Mouse (Mus musculus): Measurements from ENCODE around the gene Olfr963. TPM values are rescaled to one million over a fixed set of nuclear protein-coding genes. Genes with fewer than 3 reads are reported as not detected.
"Not testable (repeated sequence)": the region's sequence is repeated elsewhere in the genome, so short reads cannot be mapped to it uniquely, and the experiment has no call there.

The Olfr963 gene
- polyA plus RNA-seq, 1 experiment from 2014 or later = not detected

DNA sequence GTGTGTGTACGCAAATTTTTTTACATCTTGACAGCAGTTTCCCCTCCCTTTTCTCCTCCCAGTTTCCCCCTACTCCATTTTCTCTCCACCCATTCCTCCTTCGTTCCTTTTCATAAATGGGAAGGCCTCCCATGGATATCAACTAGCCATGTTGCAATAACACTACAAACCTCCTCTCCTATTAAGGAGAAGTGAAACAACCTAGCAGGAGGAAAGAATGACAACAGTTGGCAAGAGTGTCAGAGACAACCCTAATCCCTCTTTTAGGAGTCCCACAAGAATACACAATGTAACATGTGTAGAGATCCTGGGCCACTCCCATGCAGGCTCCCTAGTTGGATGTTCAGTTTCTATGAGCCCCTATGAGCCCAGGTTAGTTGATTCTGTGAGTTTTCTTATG, 7.8 kb downstream of the Olfr963 start:
- no peak overlapping the region for H3K4me3 ChIP-seq (ENCODE audit: low read length)
- no peaks in the 10 kb centered on the region for H3K4me1 ChIP-seq (ENCODE audit: insufficient read depth, low read length)
- H3K27me3 ChIP-seq (ENCODE audit: insufficient read depth, low read length) = no peaks in the 10 kb centered on the region
- ATAC-seq (ENCODE audit: low FRiP score, low TSS enrichment) = no peak
- no peaks in the 10 kb centered on the region for H3K9me3 ChIP-seq (ENCODE audit: low read length)
- no peak overlapping the region for H3K4me2 ChIP-seq (replicated peaks; ENCODE audit: low read depth, low read length)
- WGBS = 83% methylated on average over 2 of the region's 2 CpGs
- H3K27ac ChIP-seq (ENCODE audit: low read length) = no peak overlapping the region
- no peaks in the 10 kb centered on the region for H3K36me3 ChIP-seq (ENCODE audit: insufficient read depth, low read length)
- H3K9ac ChIP-seq (replicated peaks; ENCODE audit: low read length) = no peak overlapping the region

DNA sequence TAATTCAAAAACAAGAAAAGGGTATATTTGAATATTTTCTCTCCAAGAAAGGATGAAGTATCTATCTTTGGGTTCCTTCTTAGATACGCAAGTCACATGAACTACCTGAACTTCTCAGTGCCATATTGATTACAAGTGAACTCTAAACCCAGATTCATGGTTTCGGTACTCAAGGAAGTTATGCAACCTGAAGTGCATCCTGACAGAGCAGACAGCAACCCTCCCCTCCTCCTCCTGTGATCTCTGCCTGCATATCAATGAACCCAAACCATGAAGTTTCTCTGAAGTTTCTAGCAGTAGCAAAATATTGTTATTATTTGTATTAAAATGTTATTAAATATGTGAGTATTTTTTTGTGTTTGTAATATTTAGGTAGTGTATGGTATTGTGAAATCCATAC, 11.6 kb downstream of the Olfr963 start:
- no peak overlapping the region for H3K9ac ChIP-seq (replicated peaks; ENCODE audit: low read length)
- H3K9me3 ChIP-seq (ENCODE audit: low read length) = no peaks in the 10 kb centered on the region
- H3K27ac ChIP-seq (ENCODE audit: low read length) = no peak overlapping the region
- H3K36me3 ChIP-seq (ENCODE audit: insufficient read depth, low read length) = no peaks in the 10 kb centered on the region
- H3K4me2 ChIP-seq (replicated peaks; ENCODE audit: low read depth, low read length) = no peak overlapping the region
- H3K4me3 ChIP-seq (ENCODE audit: low read length) = no peak overlapping the region
- ATAC-seq (ENCODE audit: low FRiP score, low TSS enrichment) = no peak
- 94% methylated on average over 2 of the region's 2 CpGs for WGBS
- H3K4me1 ChIP-seq (ENCODE audit: insufficient read depth, low read length) = no peaks in the 10 kb centered on the region
- H3K27me3 ChIP-seq (ENCODE audit: insufficient read depth, low read length) = no peaks in the 10 kb centered on the region

DNA sequence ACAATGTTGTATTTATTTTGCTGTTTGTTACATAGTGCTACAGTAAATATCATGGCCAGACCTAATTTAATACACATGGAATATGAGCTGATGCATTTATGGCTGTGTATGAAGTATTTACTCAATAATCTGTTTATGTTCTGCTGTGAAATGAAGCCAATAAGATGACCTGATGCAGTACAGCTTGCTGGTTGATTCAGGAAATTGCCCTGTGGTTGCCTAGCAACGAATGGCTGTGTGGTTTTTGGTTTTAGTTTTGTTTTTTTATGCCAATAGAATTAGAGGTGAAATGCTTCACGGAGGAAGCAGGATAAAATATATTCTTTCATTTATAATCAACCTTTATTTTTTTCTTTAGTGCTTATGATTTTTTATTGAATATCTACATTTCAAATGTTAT, 12.3 kb downstream of the Olfr963 start:
- WGBS = 73% methylated on average over 2 of the region's 2 CpGs
- H3K4me2 ChIP-seq (replicated peaks; ENCODE audit: low read depth, low read length) = no peak overlapping the region
- H3K9ac ChIP-seq (replicated peaks; ENCODE audit: low read length) = no peak overlapping the region
- no peaks in the 10 kb centered on the region for H3K36me3 ChIP-seq (ENCODE audit: insufficient read depth, low read length)
- no peaks in the 10 kb centered on the region for H3K4me1 ChIP-seq (ENCODE audit: insufficient read depth, low read length)
- H3K27ac ChIP-seq (ENCODE audit: low read length) = no peak overlapping the region
- H3K9me3 ChIP-seq (ENCODE audit: low read length) = no peaks in the 10 kb centered on the region
- ATAC-seq (ENCODE audit: low FRiP score, low TSS enrichment) = no peak
- H3K4me3 ChIP-seq (ENCODE audit: low read length) = no peak overlapping the region
- H3K27me3 ChIP-seq (ENCODE audit: insufficient read depth, low read length) = no peaks in the 10 kb centered on the region

DNA sequence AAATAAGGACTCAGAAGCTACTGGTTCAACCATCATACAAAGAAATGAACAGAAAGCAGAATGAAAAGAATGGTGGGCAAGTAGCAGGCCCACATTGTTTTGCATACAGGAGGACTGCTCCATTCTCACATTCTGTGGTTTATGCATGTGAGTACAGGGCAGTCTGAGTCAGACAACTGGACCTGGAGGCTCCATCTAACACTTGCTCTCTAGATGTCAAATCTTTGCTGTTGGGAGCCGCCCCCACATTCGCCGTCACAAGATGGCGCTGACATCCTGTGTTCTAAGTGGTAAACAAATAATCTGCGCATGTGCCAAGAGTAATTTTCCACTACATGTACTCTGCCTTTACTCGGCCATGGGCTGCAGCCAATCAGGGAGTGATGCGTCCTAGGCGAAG, 34.1 kb downstream of the Olfr963 start:
- H3K9ac ChIP-seq (replicated peaks; ENCODE audit: low read length); ATAC-seq (ENCODE audit: low FRiP score, low TSS enrichment); H3K9me3 ChIP-seq (ENCODE audit: low read length); H3K27me3 ChIP-seq (ENCODE audit: insufficient read depth, low read length); H3K4me3 ChIP-seq (ENCODE audit: low read length); H3K27ac ChIP-seq (ENCODE audit: low read length); H3K4me2 ChIP-seq (replicated peaks; ENCODE audit: low read depth, low read length); H3K36me3 ChIP-seq (ENCODE audit: insufficient read depth, low read length); H3K4me1 ChIP-seq (ENCODE audit: insufficient read depth, low read length): not testable (repeated sequence)
- WGBS = 90% methylated on average over 8 of the region's 8 CpGs

DNA sequence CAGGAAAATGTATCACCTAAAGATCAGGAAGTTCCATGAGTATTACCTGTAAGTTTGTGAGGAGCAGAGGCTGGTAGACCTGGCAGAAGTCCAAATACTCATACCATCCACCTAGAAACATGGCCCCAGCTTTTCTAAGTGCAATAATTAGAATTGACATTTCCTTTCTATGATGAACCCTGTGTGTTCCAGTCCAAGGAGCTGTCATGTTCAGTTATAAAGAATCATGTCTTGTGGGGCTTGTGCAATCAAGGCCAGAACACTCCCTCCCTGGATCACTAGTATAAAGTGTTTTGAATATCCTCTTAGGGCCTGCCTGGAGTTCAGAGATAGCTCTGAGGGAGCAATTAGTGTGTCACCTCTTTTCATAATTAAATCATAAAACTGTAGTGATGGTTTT, 40.0 kb downstream of the Olfr963 start, which contains the start of gene Olfr149:
Olfr149 (minus strand) TSS at position 101 of the 400 bp plus-strand sequence.
- no peaks in the 10 kb centered on the region for H3K4me1 ChIP-seq (ENCODE audit: insufficient read depth, low read length)
- no peak within 1 kb of the TSS for H3K4me3 ChIP-seq (ENCODE audit: low read length)
- no peaks in the 10 kb centered on the region for H3K9me3 ChIP-seq (ENCODE audit: low read length)
- no peak for ATAC-seq (ENCODE audit: low FRiP score, low TSS enrichment)
- no peaks in the 10 kb centered on the region for H3K27me3 ChIP-seq (ENCODE audit: insufficient read depth, low read length)
- no peak within 1 kb of the TSS for H3K27ac ChIP-seq (ENCODE audit: low read length)
- no peak within 1 kb of the TSS for H3K4me2 ChIP-seq (replicated peaks; ENCODE audit: low read depth, low read length)
- H3K36me3 ChIP-seq (ENCODE audit: insufficient read depth, low read length) = no peaks in the 10 kb centered on the region
- H3K9ac ChIP-seq (replicated peaks; ENCODE audit: low read length) = no peak within 1 kb of the TSS

DNA sequence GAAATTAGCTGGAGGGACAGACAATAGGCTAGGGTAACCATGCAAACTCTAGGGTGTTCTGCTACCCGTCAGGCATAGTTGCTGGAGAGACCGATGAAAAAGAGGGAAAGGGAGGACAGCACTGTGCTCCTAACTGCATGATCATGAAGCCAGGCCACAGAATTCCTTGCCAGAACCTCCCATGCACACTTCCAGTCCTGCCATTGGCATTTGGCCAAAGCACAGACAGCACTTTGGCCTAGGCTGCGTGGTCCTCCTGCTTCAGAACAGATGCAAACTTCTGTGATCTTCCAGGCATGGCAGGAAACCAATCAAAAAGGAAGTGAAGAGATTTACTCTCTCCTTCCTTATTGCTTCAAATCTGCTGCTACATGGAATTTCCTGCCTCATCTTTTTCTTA, 42.0 kb downstream of the Olfr963 start:
- Histone ChIP-seq H3K4me3 (ENCODE audit: low read length) (no peak overlapping the region), H3K4me1 (ENCODE audit: insufficient read depth, low read length) (no peaks in the 10 kb centered on the region), H3K4me2 (replicated peaks; ENCODE audit: low read depth, low read length) (no peak overlapping the region), H3K27ac (ENCODE audit: low read length) (no peak overlapping the region), H3K9ac (replicated peaks; ENCODE audit: low read length) (no peak overlapping the region), H3K27me3 (ENCODE audit: insufficient read depth, low read length) (no peaks in the 10 kb centered on the region), H3K36me3 (ENCODE audit: insufficient read depth, low read length) (no peaks in the 10 kb centered on the region), H3K9me3 (ENCODE audit: low read length) (no peaks in the 10 kb centered on the region)
- WGBS = 36% methylated on average over 3 of the region's 3 CpGs
- ATAC-seq (ENCODE audit: low FRiP score, low TSS enrichment) = peak; percentile 79; the same call in 1 of the 2 replicates

DNA sequence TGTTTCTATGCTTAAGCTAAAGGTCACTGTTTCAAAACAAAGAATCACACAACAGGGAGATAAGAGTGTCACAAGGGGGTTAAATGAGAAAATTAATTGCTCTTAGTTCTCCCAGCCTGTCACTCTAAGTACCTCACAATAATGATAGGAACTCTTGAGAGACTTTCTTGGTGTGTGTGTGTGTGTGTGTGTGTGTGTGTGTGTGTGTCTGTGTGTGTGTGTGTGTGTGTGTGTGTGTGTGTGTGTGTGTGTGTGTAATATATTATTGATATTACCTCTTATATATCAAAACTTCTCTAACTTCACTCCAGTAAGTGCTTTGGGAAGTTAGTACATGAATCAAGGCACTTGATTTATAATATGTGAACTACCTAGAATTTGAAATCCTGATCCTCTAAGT, 44.0 kb downstream of the Olfr963 start, which contains the start of gene Olfr965:
Olfr965 (plus strand) TSS at position 301 of the 400 bp plus-strand sequence.
- Histone ChIP-seq H3K9ac (replicated peaks; ENCODE audit: low read length) (no peak within 1 kb of the TSS), H3K36me3 (ENCODE audit: insufficient read depth, low read length) (no peaks in the 10 kb centered on the region), H3K4me2 (replicated peaks; ENCODE audit: low read depth, low read length) (no peak within 1 kb of the TSS), H3K27ac (ENCODE audit: low read length) (no peak within 1 kb of the TSS), H3K9me3 (ENCODE audit: low read length) (no peaks in the 10 kb centered on the region), H3K4me3 (ENCODE audit: low read length) (no peak within 1 kb of the TSS), H3K27me3 (ENCODE audit: insufficient read depth, low read length) (no peaks in the 10 kb centered on the region), H3K4me1 (ENCODE audit: insufficient read depth, low read length) (no peaks in the 10 kb centered on the region)
- ATAC-seq (ENCODE audit: low FRiP score, low TSS enrichment) = no peak

Other genes starting within 250 kb of the Olfr963 start
- gene Olfr952, start 240.1 kb upstream of the Olfr963 start, polyA plus RNA-seq (2015; fragmentation: Nextera tagmentation; extraction: Ambion mirVana) = not detected in 2 replicates
- not detected in 2 replicates for gene Olfr954, start 210.5 kb upstream of the Olfr963 start, polyA plus RNA-seq (2015; fragmentation: Nextera tagmentation; extraction: Ambion mirVana)
- not detected in 2 replicates for gene Olfr955, start 195.3 kb upstream of the Olfr963 start, polyA plus RNA-seq (2015; fragmentation: Nextera tagmentation; extraction: Ambion mirVana)
- not detected in 2 replicates for gene Olfr44, start 173.2 kb upstream of the Olfr963 start, polyA plus RNA-seq (2015; fragmentation: Nextera tagmentation; extraction: Ambion mirVana)
- gene Olfr957, start 151.4 kb upstream of the Olfr963 start, polyA plus RNA-seq (2015; fragmentation: Nextera tagmentation; extraction: Ambion mirVana) = not detected in 2 replicates
- not detected in 2 replicates for gene Olfr958, start 113.2 kb upstream of the Olfr963 start, polyA plus RNA-seq (2015; fragmentation: Nextera tagmentation; extraction: Ambion mirVana)
- not detected in 2 replicates for gene Olfr959, start 91.6 kb upstream of the Olfr963 start, polyA plus RNA-seq (2015; fragmentation: Nextera tagmentation; extraction: Ambion mirVana)
- gene AW551984, start 62.8 kb upstream of the Olfr963 start, polyA plus RNA-seq (2015; fragmentation: Nextera tagmentation; extraction: Ambion mirVana) = 15.5 and 16.2 TPM in 2 replicates
- gene Olfr148, start 56.5 kb upstream of the Olfr963 start, polyA plus RNA-seq (2015; fragmentation: Nextera tagmentation; extraction: Ambion mirVana) = not detected in 2 replicates
- not detected in 2 replicates for gene Olfr960, start 45.8 kb upstream of the Olfr963 start, polyA plus RNA-seq (2015; fragmentation: Nextera tagmentation; extraction: Ambion mirVana)
- not detected in 2 replicates for gene Olfr961, start 22.1 kb upstream of the Olfr963 start, polyA plus RNA-seq (2015; fragmentation: Nextera tagmentation; extraction: Ambion mirVana)
- not detected in 2 replicates for gene Olfr149, start 39.9 kb downstream of the Olfr963 start, polyA plus RNA-seq (2015; fragmentation: Nextera tagmentation; extraction: Ambion mirVana)
- not detected in 2 replicates for gene Olfr965, start 44.1 kb downstream of the Olfr963 start, polyA plus RNA-seq (2015; fragmentation: Nextera tagmentation; extraction: Ambion mirVana)
- not detected in 2 replicates for gene Olfr150, start 63.8 kb downstream of the Olfr963 start, polyA plus RNA-seq (2015; fragmentation: Nextera tagmentation; extraction: Ambion mirVana)
- gene Olfr967, start 79.0 kb downstream of the Olfr963 start, polyA plus RNA-seq (2015; fragmentation: Nextera tagmentation; extraction: Ambion mirVana) = not detected in 2 replicates
- gene Olfr968, start 116.0 kb downstream of the Olfr963 start, polyA plus RNA-seq (2015; fragmentation: Nextera tagmentation; extraction: Ambion mirVana) = not detected in 2 replicates
- gene Olfr969, start 123.7 kb downstream of the Olfr963 start, polyA plus RNA-seq (2015; fragmentation: Nextera tagmentation; extraction: Ambion mirVana) = not detected in 2 replicates
- gene Olfr970, start 141.7 kb downstream of the Olfr963 start, polyA plus RNA-seq (2015; fragmentation: Nextera tagmentation; extraction: Ambion mirVana) = not detected in 2 replicates
- not detected in 2 replicates for gene Olfr971, start 169.7 kb downstream of the Olfr963 start, polyA plus RNA-seq (2015; fragmentation: Nextera tagmentation; extraction: Ambion mirVana)
- gene Olfr972, start 199.2 kb downstream of the Olfr963 start, polyA plus RNA-seq (2015; fragmentation: Nextera tagmentation; extraction: Ambion mirVana) = not detected in 2 replicates
- not detected in 2 replicates for gene Olfr229, start 240.1 kb downstream of the Olfr963 start, polyA plus RNA-seq (2015; fragmentation: Nextera tagmentation; extraction: Ambion mirVana)